Mouse (Mus musculus) heart, adult 2 months (tissue): ENCODE measurements at regions not wholly inside any gene's neighbourhood (a gene's known extent, or its start where the extent isn't known, plus 50 kb on each side); places are given as distances from the start of the nearest gene placed in this dataset.

ENCODE experiments used
- CTCF ChIP-seq: fragments of 200-600 bp; IDR thresholded peaks from 2 replicates; pipeline ENCODE4 v1.8.1; 2022; ENCODE audit warnings: antibody characterized with exemption, mild to moderate bottlenecking, moderate library complexity
- EP300 ChIP-seq: fragments of 200-500 bp; IDR thresholded peaks from 2 replicates; pipeline ENCODE4 v1.6.1; 2011; ENCODE audit warnings: low read depth, low read length, control low read depth; ENCODE audit not compliant: insufficient read depth
- POLR2A ChIP-seq: fragments of 200-500 bp; IDR thresholded peaks from 2 replicates; pipeline ENCODE4 v1.6.1; 2011; ENCODE audit warnings: mild to moderate bottlenecking, low read depth, low read length, control low read depth; ENCODE audit not compliant: insufficient read depth

DNA sequence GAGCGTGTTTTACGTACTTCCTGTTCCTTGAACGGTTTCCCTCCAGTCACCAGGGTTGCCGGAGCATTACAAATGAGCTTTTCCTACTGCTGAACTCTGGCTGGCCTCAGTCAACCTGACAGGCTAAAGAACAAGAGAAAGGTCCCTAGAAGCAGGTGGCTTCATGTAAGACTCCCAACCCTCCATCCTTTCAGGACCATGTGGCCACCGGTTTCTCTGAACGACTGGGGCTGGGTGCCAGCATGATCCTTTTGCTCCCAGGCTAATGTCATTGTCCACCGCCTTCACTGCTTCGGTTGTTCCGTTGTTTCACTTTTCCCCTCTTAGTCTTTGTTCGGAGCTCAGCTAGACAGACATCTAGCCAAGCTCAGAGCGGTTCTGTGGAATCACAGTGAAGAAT, 73.8 kb upstream of the Kitl start:
- TF ChIP-seq POLR2A (no peak), CTCF (no peak), EP300 (no peak)
